Mouse (Mus musculus) v-Abl transformed pro-B cells (cell line): ENCODE measurements around the gene Hpse.

Experiments
- in situ Hi-C, 2 experiments: fragments of 400-800 bp; cut with MboI; formaldehyde crosslinking; loops; one replicate each; pipeline ENCODE4 v1.15.1; 2025; ENCODE audit not compliant: unreplicated experiment in 2 of 2

Hpse gene

GRCm38 (mm10) chr5:100700861-100701620 lies 18.5 kb downstream of the Hpse start:
- in situ Hi-C loops, result loop anchor here in 1 of 2 experiments (10.0 kb wide), 1 partner anchor 1364 kb away; the partner anchor contains the start of gene Wdfy3

GRCm38 (mm10) chr5:100697886-100698285 lies 21.6 kb downstream of the Hpse start:
- in situ Hi-C loops, result no loop called here

- in situ Hi-C loops, result no loop called here
Observed at GRCm38 (mm10) chr5:100697398-100697797, 22.1 kb downstream of the Hpse start.

DNA sequence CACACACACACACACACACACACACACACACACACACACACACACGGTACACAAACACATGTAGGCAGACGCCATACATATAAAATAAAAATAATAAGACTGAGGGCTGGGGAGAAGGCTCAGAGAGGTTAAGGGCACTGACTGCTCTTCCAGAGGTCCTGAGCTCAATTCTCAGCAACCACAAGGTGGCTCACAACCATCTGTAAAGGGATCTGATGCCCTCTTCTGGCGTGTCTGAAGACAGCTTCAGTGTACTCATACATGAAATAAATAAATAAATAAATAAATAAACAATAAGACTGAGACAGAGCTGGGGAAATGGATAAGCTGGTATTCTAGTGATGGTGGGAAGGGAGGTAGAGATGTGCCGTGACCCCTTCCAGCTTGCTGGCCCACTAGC lies 33.9 kb downstream of the Hpse start:
- in situ Hi-C loops, result loop anchor here in 1 of 2 experiments (10.0 kb wide), 1 partner anchor 109 kb away; the partner anchor contains the start of genes Helq and Mrps18c

DNA sequence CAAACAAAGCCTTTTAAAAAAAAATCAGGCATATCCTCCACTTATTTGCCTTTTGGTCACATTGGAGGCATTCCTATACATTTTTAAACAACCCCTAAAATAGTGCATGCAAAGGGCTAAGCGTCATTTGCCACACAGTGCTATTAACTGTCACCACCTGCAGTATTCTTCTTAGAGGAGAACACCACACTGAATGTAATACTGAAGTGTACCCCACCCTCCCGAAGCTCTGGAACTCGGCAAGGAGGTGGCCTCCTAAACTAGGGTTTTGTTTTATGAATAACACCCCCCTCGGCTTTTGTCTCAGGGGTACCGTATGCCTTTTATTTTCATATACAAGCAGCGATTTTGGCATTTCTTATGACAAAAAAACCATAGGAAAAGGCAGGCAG lies 39.0 kb downstream of the Hpse start:
- in situ Hi-C loops, result loop anchor here in 1 of 2 experiments (5.0 to 10.0 kb wide), 2 partner anchors 37 to 114 kb away; partner anchors contain the start of genes Helq, Hpse and Mrps18c

GRCm38 (mm10) chr5:100679911-100680541 lies 39.5 kb downstream of the Hpse start:
- in situ Hi-C loops, result loop anchor here (5.0 to 10.0 kb wide), 5 partner anchors 37 to 232 kb away; partner anchors contain the start of genes Hpse (in 2 of the 2), Helq (in 1 of the 2) and Mrps18c (in 1 of the 2)

DNA sequence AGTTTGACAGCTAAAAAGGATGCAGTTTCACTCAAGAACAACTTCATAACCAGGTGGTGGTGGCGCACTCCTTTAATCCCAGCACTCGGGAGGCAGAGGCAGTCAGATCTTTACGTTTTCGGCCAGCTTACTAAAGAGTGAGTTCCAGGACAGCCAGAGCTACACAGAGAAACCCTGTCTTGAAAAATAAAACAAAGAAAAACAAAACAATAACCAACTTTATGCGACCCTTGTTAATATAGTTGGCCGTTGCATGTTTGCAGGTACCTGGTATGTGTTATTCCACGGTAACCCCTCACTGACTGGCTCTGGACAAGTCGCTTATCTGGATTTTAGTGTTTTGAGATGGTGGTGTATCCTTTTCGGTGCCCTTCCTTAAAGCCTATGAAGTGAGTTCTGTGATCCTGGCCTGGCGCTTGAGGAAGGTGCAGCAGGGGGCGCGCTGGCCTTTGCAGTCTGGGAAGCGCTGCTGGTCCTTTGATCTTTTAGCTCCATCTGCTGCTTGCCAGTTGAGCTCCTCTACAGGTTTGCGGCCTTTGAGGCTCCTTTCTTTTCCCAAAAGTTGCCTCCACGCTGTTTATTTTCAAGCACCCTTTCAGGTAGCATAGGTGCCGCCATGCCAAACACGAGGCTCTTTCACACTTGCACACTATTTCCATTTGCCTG lies 44.7 kb downstream of the Hpse start, which contains the start of gene Coq2:
Coq2 (minus strand) TSS at position 430 of the 666 bp plus-strand sequence.
- in situ Hi-C loops, result loop anchor here (5.0 to 25.0 kb wide), 5 partner anchors 42 to 613 kb away; partner anchors contain the start of gene Hpse (in 1 of the 2)

GRCm38 (mm10) chr5:100673745-100674486 lies 45.6 kb downstream of the Hpse start:
- in situ Hi-C loops, result loop anchor here (25.0 kb wide), 1 partner anchor 612 kb away; no protein-coding TSS in a partner anchor

DNA sequence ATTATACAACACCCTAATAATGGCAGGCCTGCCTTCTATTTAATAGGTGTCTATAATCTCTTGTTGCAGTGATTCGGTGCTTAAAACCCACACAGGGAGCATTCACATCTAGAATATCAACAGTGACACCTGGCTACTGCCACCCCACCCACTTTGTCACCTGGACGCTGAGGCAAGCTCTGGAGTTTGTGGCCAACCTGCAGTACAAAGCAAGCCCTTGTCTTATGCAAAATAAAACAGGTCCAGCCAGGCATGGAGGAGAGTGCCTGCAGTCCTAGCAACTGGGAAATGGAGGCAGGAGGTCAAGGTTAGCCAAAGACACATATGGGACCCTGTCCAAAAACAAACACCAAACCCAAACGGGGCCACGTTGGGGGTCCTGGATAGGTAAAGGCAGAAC lies 47.1 kb downstream of the Hpse start:
- in situ Hi-C loops, result loop anchor here (25.0 kb wide), 1 partner anchor 610 kb away; no protein-coding TSS in a partner anchor

GRCm38 (mm10) chr5:100671897-100672296 lies 47.6 kb downstream of the Hpse start:
- in situ Hi-C loops, result loop anchor here (25.0 kb wide), 1 partner anchor 610 kb away; no protein-coding TSS in a partner anchor

DNA sequence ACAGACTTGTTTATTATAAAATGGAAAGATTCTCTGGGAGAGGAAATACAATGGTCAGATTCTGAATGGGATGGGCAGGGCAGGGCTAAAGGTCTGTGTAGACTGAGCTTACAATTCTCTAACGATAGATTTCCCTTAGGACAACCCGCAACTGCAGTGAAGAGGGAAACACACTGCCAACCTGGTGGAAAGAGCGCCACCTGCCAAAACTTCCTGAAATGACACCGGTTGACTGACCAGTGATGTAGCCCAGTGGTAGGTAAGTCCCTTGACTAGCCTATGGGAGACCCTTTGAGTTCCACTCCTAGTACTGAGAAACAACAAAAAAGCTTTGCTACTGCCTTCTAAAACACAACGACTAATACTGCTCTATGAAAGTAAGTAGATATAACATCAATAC lies 48.1 kb downstream of the Hpse start:
- in situ Hi-C loops, result loop anchor here (25.0 kb wide), 1 partner anchor 609 kb away; no protein-coding TSS in a partner anchor

DNA sequence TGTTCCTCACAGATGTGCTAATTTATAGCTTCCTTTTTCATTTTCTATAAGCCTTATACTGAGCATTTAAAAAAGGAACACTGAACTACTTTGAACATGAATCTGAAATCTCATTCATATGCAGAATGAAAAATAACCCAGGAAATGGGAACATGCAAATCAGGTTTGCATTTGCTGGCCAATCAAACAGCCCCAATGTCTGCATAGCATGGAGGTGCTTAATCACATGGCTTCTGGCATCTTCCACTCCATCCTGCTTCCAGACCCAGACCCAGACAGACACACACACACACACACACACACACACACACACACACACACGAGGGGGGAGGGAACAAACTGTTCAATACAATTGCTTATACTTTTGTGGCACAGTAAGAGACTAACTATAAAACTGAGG lies 52.6 kb downstream of the Hpse start:
- in situ Hi-C loops, result loop anchor here (10.0 to 25.0 kb wide), 3 partner anchors 262 to 605 kb away; no protein-coding TSS in a partner anchor

- in situ Hi-C loops, result loop anchor here (5.0 to 25.0 kb wide), 4 partner anchors 117 to 602 kb away; no protein-coding TSS in a partner anchor
Observed at GRCm38 (mm10) chr5:100663854-100664253, 55.7 kb downstream of the Hpse start.

DNA sequence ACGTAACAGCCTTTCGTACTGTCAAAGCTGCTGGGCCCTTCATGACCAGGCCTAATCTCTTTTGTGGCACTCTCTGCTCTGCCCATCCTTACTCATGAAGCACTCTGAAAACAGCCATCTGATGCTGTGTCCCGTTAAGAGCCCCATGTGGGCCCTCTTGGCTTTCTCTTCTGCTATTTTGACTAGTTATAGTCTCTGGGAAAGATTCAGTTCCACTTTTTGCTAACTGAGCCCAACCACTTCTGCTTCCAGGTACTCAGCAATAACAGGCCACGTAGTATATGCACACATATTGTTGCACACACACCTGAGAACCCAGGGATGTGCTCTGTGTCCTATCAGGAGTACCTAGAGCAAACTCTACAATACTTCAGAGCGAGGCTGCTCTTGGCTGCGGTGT lies 56.5 kb downstream of the Hpse start:
- in situ Hi-C loops, result loop anchor here (5.0 to 25.0 kb wide), 4 partner anchors 116 to 601 kb away; no protein-coding TSS in a partner anchor

GRCm38 (mm10) chr5:100658460-100658859 lies 61.1 kb downstream of the Hpse start:
- in situ Hi-C loops, result loop anchor here (25.0 kb wide), 1 partner anchor 596 kb away; no protein-coding TSS in a partner anchor

DNA sequence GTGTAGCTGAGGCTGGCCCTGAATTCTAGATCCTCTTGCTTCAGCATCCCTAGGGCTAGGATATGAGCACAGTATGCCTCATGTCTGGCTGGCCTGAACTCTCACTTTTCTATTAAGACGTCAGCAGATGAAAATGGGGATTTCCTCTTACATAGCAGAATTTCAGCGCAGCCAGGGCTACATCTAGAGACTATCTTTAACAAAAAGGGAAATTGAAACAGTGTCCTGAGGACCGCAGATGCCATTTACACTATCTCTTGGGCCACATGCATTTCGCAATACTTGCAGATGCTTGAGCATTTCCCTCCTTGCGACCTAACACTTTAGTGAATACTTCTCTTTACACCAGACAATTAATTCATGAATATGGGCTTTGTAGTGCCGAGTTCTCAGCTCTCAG lies 63.2 kb downstream of the Hpse start:
- in situ Hi-C loops, result loop anchor here (25.0 kb wide), 1 partner anchor 594 kb away; no protein-coding TSS in a partner anchor

GRCm38 (mm10) chr5:100652327-100652726 lies 67.2 kb downstream of the Hpse start:
- in situ Hi-C loops, result loop anchor here (25.0 kb wide), 1 partner anchor 590 kb away; no protein-coding TSS in a partner anchor

DNA sequence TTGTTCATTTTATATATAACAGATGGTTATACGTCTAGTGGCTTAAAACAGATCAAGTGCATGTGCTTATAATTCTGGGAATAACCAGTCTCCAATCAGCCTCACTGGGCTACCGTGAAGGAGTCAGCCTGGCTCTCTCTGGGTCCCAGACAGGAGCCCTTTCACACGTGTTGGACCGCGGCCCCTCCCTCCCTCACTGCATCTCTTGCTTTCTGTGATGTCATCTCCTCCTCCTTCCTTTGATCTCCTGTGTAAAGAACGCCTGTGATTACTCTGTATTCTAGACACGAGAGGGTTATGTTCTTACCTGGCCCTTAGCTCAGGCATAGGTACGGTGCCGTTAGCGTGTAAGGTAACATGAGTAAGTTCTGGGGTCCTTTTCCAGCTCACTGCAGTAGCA lies 68.0 kb downstream of the Hpse start:
- in situ Hi-C loops, result loop anchor here (25.0 kb wide), 1 partner anchor 589 kb away; no protein-coding TSS in a partner anchor

- in situ Hi-C loops, result loop anchor here (25.0 kb wide), 1 partner anchor 589 kb away; no protein-coding TSS in a partner anchor
Observed at GRCm38 (mm10) chr5:100650969-100651368, 68.5 kb downstream of the Hpse start.
